Mouse (Mus musculus) brain, embryonic 14.5 days (tissue): ENCODE data around the gene Epm2aip1. TPM values are rescaled to one million over a fixed set of nuclear protein-coding genes. Genes with fewer than 3 reads are reported as not detected.

ENCODE experiments used
- DNase-seq: peaks from one replicate; pipeline ENCODE4 v3.0.0-alpha.2; 2011; ENCODE audit warnings: low read depth
- CTCF ChIP-seq: fragments of 200-500 bp; IDR thresholded peaks from 2 replicates; pipeline ENCODE4 v1.5.1; 2012; ENCODE audit warnings: inconsistent platforms, mild to moderate bottlenecking, moderate library complexity, borderline replicate concordance; ENCODE audit not compliant: insufficient read depth, insufficient read length; ENCODE audit errors: extremely low read depth
- POLR2A ChIP-seq: fragments of 200-500 bp; IDR thresholded peaks from 2 replicates; pipeline ENCODE4 v1.6.1; 2012; ENCODE audit warnings: mild to moderate bottlenecking, inconsistent platforms, borderline replicate concordance; ENCODE audit not compliant: poor library complexity, insufficient read depth, insufficient read length, severe bottlenecking; ENCODE audit errors: extremely low read depth
- polyA plus RNA-seq: library from polyadenylated mRNA; depleted of rRNA; stranded (reverse); fragments of >200 nt; gene quantifications from 2 replicates; pipeline ENCODE4 v1.2.3, GENCODE M21; 2012

Epm2aip1 gene
- polyA plus RNA-seq, 1 experiment: 67.4 TPM

DNA sequence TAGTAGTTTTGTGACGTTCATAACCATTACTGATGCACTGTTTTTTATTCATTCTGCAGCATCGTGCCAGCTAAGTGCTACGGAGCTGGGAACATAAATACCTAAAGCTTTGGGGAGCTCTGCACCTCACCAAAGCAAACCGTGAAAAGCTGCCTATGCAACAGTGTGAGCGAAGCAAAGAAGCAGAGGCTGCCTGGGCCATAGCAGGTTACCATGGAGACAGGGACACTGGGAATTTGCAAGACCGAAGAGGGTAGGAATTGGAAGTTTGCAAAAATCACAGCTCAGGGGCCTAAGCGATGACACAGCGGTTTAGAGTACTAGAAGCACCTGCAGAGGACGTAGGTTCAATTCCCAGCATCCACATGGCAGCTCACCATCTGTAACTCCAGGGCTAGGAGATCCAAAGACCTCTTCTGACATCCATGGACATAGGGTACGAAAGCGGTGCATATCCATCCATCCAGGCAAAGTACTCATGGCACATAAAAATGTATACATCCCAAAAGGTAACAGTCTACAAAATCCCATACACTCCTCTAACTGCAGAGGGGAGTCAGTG, 18.9 kb downstream of the Epm2aip1 start:
- TF ChIP-seq CTCF (no peak), POLR2A (no peak)
- DNase-seq: peak; percentile 49

GRCm38 (mm10) chr9:111293234-111293633, 21.5 kb downstream of the Epm2aip1 start:
- no peak for DNase-seq
- TF ChIP-seq POLR2A (no peak), CTCF (no peak)

GRCm38 (mm10) chr9:111294911-111295310, 23.2 kb downstream of the Epm2aip1 start:
- DNase-seq: no peak
- TF ChIP-seq CTCF: no peak
- TF ChIP-seq POLR2A: no peak

DNA sequence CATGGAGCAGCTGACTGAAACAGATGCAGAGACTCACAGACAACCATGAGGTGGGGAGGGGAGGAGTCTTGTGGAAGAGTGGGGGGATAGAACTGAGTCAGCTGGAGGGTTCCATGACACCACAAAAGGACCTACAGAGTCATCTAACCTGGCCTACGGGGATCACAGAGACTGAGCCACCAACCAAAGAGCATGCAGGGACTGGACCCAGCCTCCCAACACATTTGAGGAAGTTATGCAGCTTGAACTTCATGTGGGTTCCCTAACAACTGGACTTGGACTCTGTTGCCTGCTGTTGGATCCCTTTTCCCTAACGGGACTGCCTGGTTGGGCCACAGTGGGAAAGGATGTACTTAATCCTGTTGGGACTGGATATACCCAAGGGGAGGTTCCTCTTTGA, 23.6 kb downstream of the Epm2aip1 start:
- TF ChIP-seq CTCF: no peak
- no peak for TF ChIP-seq POLR2A
- no peak for DNase-seq

- TF ChIP-seq POLR2A (no peak), CTCF (no peak)
- no peak for DNase-seq
Measured at GRCm38 (mm10) chr9:111296433-111296832, 24.7 kb downstream of the Epm2aip1 start.

- peak; percentile 28 for DNase-seq
- TF ChIP-seq CTCF: no peak
- TF ChIP-seq POLR2A: no peak
Measured at GRCm38 (mm10) chr9:111298606-111299005, 26.9 kb downstream of the Epm2aip1 start.

DNA sequence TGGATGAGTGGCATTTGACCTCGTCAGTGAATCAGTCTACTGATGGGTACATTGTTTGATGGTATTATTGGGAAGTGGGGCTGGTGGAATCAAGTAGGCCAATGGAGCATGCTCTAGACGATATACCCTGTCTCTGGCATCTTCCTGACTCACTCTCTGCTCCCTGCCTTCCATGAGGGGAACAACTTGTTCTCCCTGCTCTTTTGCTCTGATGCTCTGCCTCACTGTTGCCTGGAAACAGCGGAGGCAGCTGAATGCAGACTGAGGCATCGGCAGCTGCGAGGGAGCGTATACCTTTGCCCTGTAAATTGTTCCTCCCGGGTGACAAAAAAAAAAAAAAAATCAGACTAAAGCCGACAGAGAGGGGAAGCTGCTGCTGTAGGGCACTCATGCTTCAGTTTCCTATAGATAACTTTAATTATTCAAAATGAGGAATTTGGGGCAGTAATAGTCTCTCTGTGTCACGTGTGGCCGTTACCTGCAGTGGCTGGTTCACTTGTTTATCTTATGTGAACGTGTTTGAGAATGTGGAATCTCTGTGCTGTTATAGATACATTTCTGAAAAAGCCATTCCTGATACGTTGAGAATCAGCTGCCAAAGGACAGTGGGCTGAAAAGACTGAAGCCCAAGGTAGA, 30.6 kb downstream of the Epm2aip1 start:
- TF ChIP-seq CTCF (no peak), POLR2A (no peak)
- peak; percentile 46 for DNase-seq

- no peak for DNase-seq
- TF ChIP-seq CTCF (no peak), POLR2A (no peak)
Measured at GRCm38 (mm10) chr9:111304036-111304435, 32.3 kb downstream of the Epm2aip1 start.

- no peak for DNase-seq
- TF ChIP-seq POLR2A (no peak), CTCF (no peak)
Measured at GRCm38 (mm10) chr9:111306142-111306541, 34.4 kb downstream of the Epm2aip1 start.

- DNase-seq: peak; percentile 51
- TF ChIP-seq CTCF (no peak), POLR2A (no peak)
Measured at GRCm38 (mm10) chr9:111311031-111311842, 39.5 kb downstream of the Epm2aip1 start, which contains the start of gene Trank1. Gene Trank1, plus strand, starts transcription at chr9:111311739.

GRCm38 (mm10) chr9:111311843-111312441, 40.2 kb downstream of the Epm2aip1 start:
- peak; percentile 16 for DNase-seq
- TF ChIP-seq CTCF (no peak), POLR2A (no peak)
